Mouse (Mus musculus) thymus, adult 2 months (tissue): ENCODE measurements around the gene Vgll2. TPM values are rescaled to one million over a fixed set of nuclear protein-coding genes. Genes with fewer than 3 reads are reported as not detected.

Experiments used
- DNase-seq: peaks from one replicate; pipeline ENCODE4 v3.0.0; 2021
- H3K27ac ChIP-seq: fragments of 200-500 bp; 2 replicates; pipeline ENCODE4 v1.5.1; 2012; ENCODE audit warnings: low read length, control low read depth; ENCODE audit not compliant: control insufficient read depth, insufficient read depth
- H3K27me3 ChIP-seq: fragments of 200-500 bp; 2 replicates; pipeline ENCODE4 v1.6.1; 2012; ENCODE audit warnings: mild to moderate bottlenecking, low read length, moderate library complexity, mixed read lengths; ENCODE audit not compliant: control insufficient read depth, insufficient read depth
- H3K36me3 ChIP-seq: fragments of 200-500 bp; 2 replicates; pipeline ENCODE4 v1.6.1; 2012; ENCODE audit warnings: mild to moderate bottlenecking, low read length, moderate library complexity; ENCODE audit not compliant: control insufficient read depth, insufficient read depth
- H3K4me1 ChIP-seq: fragments of 200-500 bp; replicated peaks from 2 replicates; pipeline ENCODE4 v1.6.1; 2012; ENCODE audit warnings: low read length; ENCODE audit not compliant: control insufficient read depth, insufficient read depth
- H3K4me3 ChIP-seq: fragments of 200-500 bp; 2 replicates; pipeline ENCODE4 v1.5.1; 2012; ENCODE audit warnings: mild to moderate bottlenecking, low read length, control low read depth, moderate library complexity; ENCODE audit not compliant: control insufficient read depth, insufficient read depth
- CTCF ChIP-seq: fragments of 200-500 bp; IDR thresholded peaks from 2 replicates; pipeline ENCODE4 v1.5.1; 2012; ENCODE audit warnings: mild to moderate bottlenecking, control low read depth, low read length, moderate library complexity, borderline replicate concordance; ENCODE audit not compliant: control insufficient read depth, poor library complexity, insufficient read depth; ENCODE audit errors: extremely low read depth
- POLR2A ChIP-seq: fragments of 200-500 bp; IDR thresholded peaks from 2 replicates; pipeline ENCODE4 v1.6.1; 2012; ENCODE audit warnings: mild to moderate bottlenecking, low read length, control low read depth, moderate library complexity; ENCODE audit not compliant: control insufficient read depth, poor library complexity, insufficient read depth; ENCODE audit errors: extremely low read depth
- WGBS: fragments of 180-500 bp; shearing (Covaris S2); methylation state at CpG from one replicate; pipeline ENCODE4 v1.1.7; 2018; 5-methylcytosine and 5-hydroxymethylcytosine counted together
- polyA plus RNA-seq: library from polyadenylated mRNA; depleted of rRNA; stranded (reverse); fragments of >200 nt; gene quantifications from 2 replicates; pipeline ENCODE4 v1.2.3, GENCODE M21; 2012

Gene Vgll2
- polyA plus RNA-seq, 1 experiment, result 0.66 TPM

GRCm38 (mm10) chr10:52028561-52029370, 6.5 kb downstream of the Vgll2 start:
- no peak for DNase-seq
- 4% methylated on average over 11 of the region's 11 CpGs for WGBS
- peaks cover 1% of the 10 kb centered on the region; the same call in 1 of the 2 replicates for H3K27me3 ChIP-seq
- no peak for TF ChIP-seq CTCF
- TF ChIP-seq POLR2A, result no peak
- no peaks in the 10 kb centered on the region for H3K4me1 ChIP-seq
- H3K36me3 ChIP-seq, result no peaks in the 10 kb centered on the region
- H3K4me3 ChIP-seq, result no peak overlapping the region
- no peak overlapping the region for H3K27ac ChIP-seq

- Histone ChIP-seq H3K36me3 (no peaks in the 10 kb centered on the region), H3K27ac (no peak overlapping the region), H3K4me1 (no peaks in the 10 kb centered on the region), H3K4me3 (no peak overlapping the region), H3K27me3 (no peaks in the 10 kb centered on the region; the same call in 1 of the 2 replicates)
- no peak for TF ChIP-seq CTCF
- TF ChIP-seq POLR2A, result no peak
- 8% methylated on average over 10 of the region's 10 CpGs for WGBS
- no peak for DNase-seq
These were observed 7.2 kb downstream of the Vgll2 start for GRCm38 (mm10) chr10:52029421-52030080.

DNA sequence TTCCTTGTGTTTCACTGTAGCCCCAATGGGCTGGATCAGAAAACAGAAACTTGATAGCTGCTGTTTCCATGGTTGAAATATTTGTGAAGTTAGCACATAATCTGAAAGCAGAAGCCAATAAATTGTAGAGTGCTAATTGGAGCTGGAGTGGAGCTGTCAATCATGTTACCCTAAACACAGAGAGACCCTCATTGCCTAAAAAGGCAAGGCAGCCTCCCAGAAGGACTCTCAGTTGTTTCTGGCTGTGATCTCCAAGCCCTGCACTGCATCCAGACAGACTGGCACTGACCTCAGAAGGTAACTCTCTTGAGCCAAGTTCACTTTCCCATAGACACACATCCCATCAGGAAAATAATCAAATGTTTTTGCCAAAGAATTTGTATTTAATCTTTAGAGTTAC, 11.4 kb downstream of the Vgll2 start:
- DNase-seq, result no peak
- H3K4me1 ChIP-seq, result no peaks in the 10 kb centered on the region
- H3K4me3 ChIP-seq, result no peak overlapping the region
- H3K27me3 ChIP-seq, result no peaks in the 10 kb centered on the region; the same call in 1 of the 2 replicates
- no peaks in the 10 kb centered on the region for H3K36me3 ChIP-seq
- H3K27ac ChIP-seq, result no peak overlapping the region
- TF ChIP-seq CTCF (no peak), POLR2A (no peak)

DNA sequence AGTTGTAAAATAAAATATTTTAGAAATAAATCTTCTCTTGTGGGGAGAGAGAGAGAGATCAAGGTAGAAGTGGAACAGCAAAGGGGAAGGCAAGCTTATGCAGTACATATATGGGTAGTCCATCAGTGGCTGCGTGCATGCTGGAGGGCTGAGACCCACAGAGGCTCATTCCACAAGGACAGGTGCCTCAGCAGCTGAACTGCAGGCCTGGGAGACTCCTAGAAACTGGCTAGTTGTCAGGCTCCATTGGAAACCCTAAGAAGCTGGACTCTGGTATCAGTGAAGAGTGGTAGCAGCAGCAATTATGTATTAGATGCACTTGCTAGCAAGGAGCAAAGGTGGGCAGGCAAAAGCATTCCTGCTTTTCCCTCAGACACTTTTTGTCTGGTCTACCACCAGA, 17.1 kb downstream of the Vgll2 start:
- no peaks in the 10 kb centered on the region for H3K27me3 ChIP-seq
- WGBS, result 64% methylated on average over 1 of the region's 1 CpGs
- H3K27ac ChIP-seq, result no peak overlapping the region
- no peaks in the 10 kb centered on the region for H3K36me3 ChIP-seq
- DNase-seq, result no peak
- H3K4me3 ChIP-seq, result no peak overlapping the region
- TF ChIP-seq CTCF (no peak), POLR2A (no peak)
- H3K4me1 ChIP-seq, result no peaks in the 10 kb centered on the region

- no peak overlapping the region for H3K4me3 ChIP-seq
- TF ChIP-seq CTCF, result no peak
- no peak for TF ChIP-seq POLR2A
- no peaks in the 10 kb centered on the region for H3K36me3 ChIP-seq
- DNase-seq, result no peak
- no peaks in the 10 kb centered on the region for H3K4me1 ChIP-seq
- no peak overlapping the region for H3K27ac ChIP-seq
- WGBS, result 90% methylated on average over 5 of the region's 5 CpGs
- H3K27me3 ChIP-seq, result no peaks in the 10 kb centered on the region
These were observed 20.8 kb downstream of the Vgll2 start for GRCm38 (mm10) chr10:52043086-52043485.

DNA sequence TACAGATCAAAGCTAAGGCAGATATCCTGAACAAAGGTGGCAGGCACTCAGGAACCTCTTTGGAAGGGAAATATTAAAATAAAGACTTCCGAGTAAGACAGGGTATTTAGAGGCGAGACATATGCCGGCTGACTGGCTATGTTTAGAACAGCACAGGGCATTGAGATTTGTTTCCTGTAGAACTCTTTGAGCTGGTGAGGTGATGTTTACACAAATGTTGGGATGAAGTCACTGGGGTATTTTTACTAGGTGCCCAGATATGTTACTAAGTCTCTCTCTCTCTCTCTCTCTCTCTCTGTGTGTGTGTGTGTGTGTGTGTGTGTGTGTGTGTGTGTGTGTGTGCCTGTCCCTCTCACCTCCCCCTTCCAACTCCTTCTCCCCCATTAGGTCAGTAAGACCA, 26.0 kb downstream of the Vgll2 start:
- no peaks in the 10 kb centered on the region for H3K4me1 ChIP-seq
- WGBS, result 39% methylated on average over 3 of the region's 3 CpGs
- TF ChIP-seq CTCF (no peak), POLR2A (no peak)
- DNase-seq, result no peak
- H3K27ac ChIP-seq, result no peak overlapping the region
- H3K27me3 ChIP-seq, result no peaks in the 10 kb centered on the region
- H3K4me3 ChIP-seq, result no peak overlapping the region
- H3K36me3 ChIP-seq, result no peaks in the 10 kb centered on the region
